Mouse (Mus musculus) lung, embryonic 14.5 days (tissue): Measurements from ENCODE around the gene Rere. TPM values are rescaled to one million over a fixed set of nuclear protein-coding genes. Genes with fewer than 3 reads are reported as not detected.

Source experiments
- ATAC-seq: fragments of 200-750 bp; cut with Nextera tagmentation; 2 replicates; pipeline ENCODE4 v1.8.0; 2017; ENCODE audit warnings: mild to moderate bottlenecking, moderate TSS enrichment, moderate library complexity; ENCODE audit not compliant: insufficient read depth
- DNase-seq: peaks from one replicate; pipeline ENCODE4 v3.0.0-alpha.2; 2015
- H3K27ac ChIP-seq: fragments of 300-500 bp; sonication (generic); 2 replicates; pipeline ENCODE4 v1.5.1; 2014; ENCODE audit warnings: low read depth, mild to moderate bottlenecking, moderate library complexity
- H3K27me3 ChIP-seq: fragments of 300-500 bp; sonication (generic); 2 replicates; pipeline ENCODE4 v1.6.1; 2014; ENCODE audit warnings: low read length, control low read depth; ENCODE audit not compliant: insufficient read depth
- H3K36me3 ChIP-seq: fragments of 300-500 bp; sonication (generic); 2 replicates; pipeline ENCODE4 v1.6.1; 2014; ENCODE audit warnings: control low read depth; ENCODE audit not compliant: insufficient read depth
- H3K4me1 ChIP-seq: fragments of 300-500 bp; sonication (generic); 2 replicates; pipeline ENCODE4 v1.6.1; 2014; ENCODE audit warnings: antibody characterized with exemption, control low read depth; ENCODE audit not compliant: insufficient read depth
- H3K4me2 ChIP-seq: fragments of 300-500 bp; sonication (generic); 2 replicates; pipeline ENCODE4 v1.6.1; 2014; ENCODE audit warnings: mild to moderate bottlenecking
- H3K4me3 ChIP-seq: fragments of 300-500 bp; sonication (generic); 2 replicates; pipeline ENCODE4 v1.5.1; 2014; ENCODE audit warnings: low read depth, low read length
- H3K9ac ChIP-seq: fragments of 300-500 bp; sonication (generic); 2 replicates; pipeline ENCODE4 v1.6.1; 2014
- H3K9me3 ChIP-seq: fragments of 300-500 bp; sonication (generic); 2 replicates; pipeline ENCODE4 v1.6.1; 2016; ENCODE audit warnings: low read depth, low read length, control low read depth
- CTCF ChIP-seq: IDR thresholded peaks from 2 replicates; pipeline ENCODE4 v1.5.1; 2016; ENCODE audit warnings: antibody characterized with exemption, low read depth
- WGBS: fragments of 180-500 bp; shearing (Covaris S2); extraction: QIAGEN DNeasy Blood & Tissue Kit; methylation state at CpG from one replicate; pipeline ENCODE4 v1.1.7; 2014; 5-methylcytosine and 5-hydroxymethylcytosine counted together
- polyA plus RNA-seq: library from polyadenylated mRNA; unstranded; fragments of >200 nt; fragmentation: Nextera tagmentation; extraction: Ambion mirVana; gene quantifications from 2 replicates; pipeline ENCODE4 v1.2.1, GENCODE M21; 2014

Rere gene
- polyA plus RNA-seq, 1 experiment from 2014 or later, result 41.5 TPM

- H3K9me3 ChIP-seq, result no peaks in the 10 kb centered on the region
- no peak overlapping the region for H3K27ac ChIP-seq
- TF ChIP-seq CTCF, result no peak
- DNase-seq, result no peak
- no peak overlapping the region for H3K4me2 ChIP-seq
- 73% methylated on average over 3 of the region's 3 CpGs for WGBS
- H3K27me3 ChIP-seq, result no peaks in the 10 kb centered on the region
- no peaks in the 10 kb centered on the region for H3K36me3 ChIP-seq
- H3K4me1 ChIP-seq, result peaks cover 7% of the 10 kb centered on the region; the same call in 1 of the 2 replicates
- ATAC-seq, result no peak
- H3K9ac ChIP-seq, result no peak overlapping the region
- H3K4me3 ChIP-seq, result no peak overlapping the region
These were observed 101.1 kb downstream of the Rere start for GRCm38 (mm10) chr4:150382504-150382903.

GRCm38 (mm10) chr4:150384405-150384804, 103.0 kb downstream of the Rere start:
- no peaks in the 10 kb centered on the region for H3K9me3 ChIP-seq
- H3K4me1 ChIP-seq, result peaks cover 7% of the 10 kb centered on the region; the same call in 1 of the 2 replicates
- H3K4me2 ChIP-seq, result no peak overlapping the region
- DNase-seq, result no peak
- H3K36me3 ChIP-seq, result no peaks in the 10 kb centered on the region
- ATAC-seq, result peak; percentile 71; the same call in 1 of the 2 replicates
- no peak for TF ChIP-seq CTCF
- no peaks in the 10 kb centered on the region for H3K27me3 ChIP-seq
- no peak overlapping the region for H3K27ac ChIP-seq
- WGBS, result 40% methylated on average over 8 of the region's 8 CpGs
- no peak overlapping the region for H3K9ac ChIP-seq
- H3K4me3 ChIP-seq, result no peak overlapping the region

GRCm38 (mm10) chr4:150384899-150385298, 103.5 kb downstream of the Rere start:
- DNase-seq (no peak), ATAC-seq (no peak)
- 71% methylated on average over 3 of the region's 3 CpGs for WGBS
- no peak overlapping the region for H3K4me3 ChIP-seq
- no peaks in the 10 kb centered on the region for H3K27me3 ChIP-seq
- no peak overlapping the region for H3K27ac ChIP-seq
- no peak overlapping the region for H3K4me2 ChIP-seq
- H3K9ac ChIP-seq, result no peak overlapping the region
- TF ChIP-seq CTCF, result no peak
- no peaks in the 10 kb centered on the region for H3K36me3 ChIP-seq
- H3K4me1 ChIP-seq, result peaks cover 11% of the 10 kb centered on the region; the same call in 1 of the 2 replicates
- no peaks in the 10 kb centered on the region for H3K9me3 ChIP-seq

GRCm38 (mm10) chr4:150388518-150388917, 107.1 kb downstream of the Rere start:
- Histone ChIP-seq H3K27ac (no peak overlapping the region), H3K27me3 (no peaks in the 10 kb centered on the region), H3K4me3 (no peak overlapping the region), H3K4me2 (no peak overlapping the region), H3K36me3 (no peaks in the 10 kb centered on the region), H3K9me3 (no peaks in the 10 kb centered on the region), H3K4me1 (peaks cover 7% of the 10 kb centered on the region; the same call in 1 of the 2 replicates), H3K9ac (no peak overlapping the region)
- TF ChIP-seq CTCF, result no peak
- no peak for ATAC-seq
- WGBS, result 76% methylated on average over 3 of the region's 3 CpGs
- no peak for DNase-seq

- Histone ChIP-seq H3K9me3 (no peaks in the 10 kb centered on the region), H3K36me3 (no peaks in the 10 kb centered on the region), H3K9ac (no peak overlapping the region), H3K4me2 (no peak overlapping the region), H3K4me1 (peaks cover 23% of the 10 kb centered on the region), H3K4me3 (no peak overlapping the region), H3K27ac (no peak overlapping the region), H3K27me3 (no peaks in the 10 kb centered on the region)
- no peak for DNase-seq
- no peak for ATAC-seq
- 60% methylated on average over 8 of the region's 8 CpGs for WGBS
- no peak for TF ChIP-seq CTCF
These were observed 112.2 kb downstream of the Rere start for GRCm38 (mm10) chr4:150393607-150394006.

- Histone ChIP-seq H3K27me3 (no peaks in the 10 kb centered on the region), H3K27ac (no peak overlapping the region), H3K36me3 (no peaks in the 10 kb centered on the region), H3K4me2 (no peak overlapping the region), H3K4me1 (peaks cover 23% of the 10 kb centered on the region), H3K9me3 (no peaks in the 10 kb centered on the region), H3K4me3 (no peak overlapping the region), H3K9ac (no peak overlapping the region)
- 77% methylated on average over 4 of the region's 4 CpGs for WGBS
- no peak for ATAC-seq
- TF ChIP-seq CTCF, result no peak
- DNase-seq, result no peak
These were observed 112.6 kb downstream of the Rere start for GRCm38 (mm10) chr4:150394091-150394490.

- Histone ChIP-seq H3K27me3 (no peaks in the 10 kb centered on the region), H3K9me3 (no peaks in the 10 kb centered on the region), H3K4me2 (peak overlapping the region; percentile 31; the same call in 1 of the 2 replicates), H3K4me1 (peaks cover 30% of the 10 kb centered on the region), H3K4me3 (no peak overlapping the region), H3K27ac (peak overlapping the region; percentile 65), H3K9ac (peak overlapping the region; percentile 17; the same call in 1 of the 2 replicates), H3K36me3 (no peaks in the 10 kb centered on the region)
- peak; percentile 67 for DNase-seq
- TF ChIP-seq CTCF, result no peak
- peak; percentile 66 for ATAC-seq
These were observed 114.9 kb downstream of the Rere start for GRCm38 (mm10) chr4:150396339-150396738.
